Mouse (Mus musculus): Measurements from ENCODE around the gene Exoc3l4. TPM values are rescaled to one million over a fixed set of nuclear protein-coding genes. Genes with fewer than 3 reads are reported as not detected.
A peak's percentile ranks its signal among the peaks of the same experiment; 100 is the strongest.

Gene Exoc3l4
- polyA plus RNA-seq, 1 experiment from 2014 or later: 8.9 TPM

- Histone ChIP-seq H3K36me3 (no peaks in the 10 kb centered on the region), H3K9me3 (no peaks in the 10 kb centered on the region), H3K27me3 (peaks cover 47% of the 10 kb centered on the region), H3K4me3 (no peak overlapping the region), H3K9ac (no peak overlapping the region), H3K27ac (no peak overlapping the region), H3K4me2 (replicated peaks) (no peak overlapping the region), H3K4me1 (peaks cover 12% of the 10 kb centered on the region)
- WGBS: 85% methylated on average over 6 of the region's 6 CpGs
- ATAC-seq (ENCODE audit: insufficient number of reproducible peaks, insufficient read depth, low FRiP score, low TSS enrichment): no peak
Observed at GRCm38 (mm10) chr12:111438850-111439249, 22.0 kb downstream of the Exoc3l4 start.

- ATAC-seq (ENCODE audit: insufficient number of reproducible peaks, insufficient read depth, low FRiP score, low TSS enrichment): no peak
- H3K27me3 ChIP-seq: peaks cover 62% of the 10 kb centered on the region
- no peaks in the 10 kb centered on the region for H3K36me3 ChIP-seq
- no peak overlapping the region for H3K4me3 ChIP-seq
- H3K9ac ChIP-seq: no peak overlapping the region
- WGBS: 91% methylated on average over 9 of the region's 9 CpGs
- H3K9me3 ChIP-seq: no peaks in the 10 kb centered on the region
- no peak overlapping the region for H3K4me2 ChIP-seq (replicated peaks)
- H3K27ac ChIP-seq: no peak overlapping the region
- H3K4me1 ChIP-seq: peaks cover 17% of the 10 kb centered on the region
Observed at GRCm38 (mm10) chr12:111440701-111441373, 24.0 kb downstream of the Exoc3l4 start.

- ATAC-seq (ENCODE audit: insufficient number of reproducible peaks, insufficient read depth, low FRiP score, low TSS enrichment): no peak
- Histone ChIP-seq H3K4me2 (replicated peaks) (no peak overlapping the region), H3K27ac (no peak overlapping the region), H3K27me3 (peaks cover 65% of the 10 kb centered on the region), H3K4me3 (no peak overlapping the region), H3K36me3 (no peaks in the 10 kb centered on the region), H3K4me1 (peaks cover 24% of the 10 kb centered on the region), H3K9me3 (no peaks in the 10 kb centered on the region), H3K9ac (no peak overlapping the region)
- 70% methylated on average over 3 of the region's 3 CpGs for WGBS
Observed at GRCm38 (mm10) chr12:111441523-111441922, 24.7 kb downstream of the Exoc3l4 start.

GRCm38 (mm10) chr12:111442309-111443010 is 25.6 kb downstream of the Exoc3l4 start, which contains the start of gene Tnfaip2:
Gene Tnfaip2, plus strand, starts transcription at chr12:111442469.
- Histone ChIP-seq H3K4me1 (peaks cover 30% of the 10 kb centered on the region), H3K4me3 (peak within 1 kb of the TSS; percentile 40), H3K27me3 (peaks cover 74% of the 10 kb centered on the region), H3K4me2 (replicated peaks) (peak within 1 kb of the TSS; percentile 80), H3K9me3 (no peaks in the 10 kb centered on the region), H3K36me3 (no peaks in the 10 kb centered on the region), H3K27ac (no peak within 1 kb of the TSS), H3K9ac (0 out of 2 replicates have a peak within 1 kb of the TSS, but pooled peaks have one; percentile 0)
- WGBS: under 1% methylated on average over 48 of the region's 48 CpGs
- peak; percentile 68; the same call in 1 of the 2 replicates for ATAC-seq (ENCODE audit: insufficient number of reproducible peaks, insufficient read depth, low FRiP score, low TSS enrichment)

GRCm38 (mm10) chr12:111443011-111443870 is 26.4 kb downstream of the Exoc3l4 start:
- H3K4me1 ChIP-seq: peaks cover 38% of the 10 kb centered on the region

GRCm38 (mm10) chr12:111443921-111444831 is 27.4 kb downstream of the Exoc3l4 start:
- WGBS: 27% methylated on average over 10 of the region's 10 CpGs
- H3K4me1 ChIP-seq: peaks cover 47% of the 10 kb centered on the region
- no peak overlapping the region for H3K4me3 ChIP-seq
- peaks cover 87% of the 10 kb centered on the region for H3K27me3 ChIP-seq
- no peaks in the 10 kb centered on the region for H3K36me3 ChIP-seq
- H3K9me3 ChIP-seq: no peaks in the 10 kb centered on the region
- no peak overlapping the region for H3K27ac ChIP-seq
- no peak overlapping the region for H3K9ac ChIP-seq
- no peak overlapping the region for H3K4me2 ChIP-seq (replicated peaks)
- ATAC-seq (ENCODE audit: insufficient number of reproducible peaks, insufficient read depth, low FRiP score, low TSS enrichment): no peak

More at GRCm38 (mm10) chr12:111443011-111443870, 26.4 kb downstream of the Exoc3l4 start:
- Histone ChIP-seq H3K4me3 (peak overlapping the region; percentile 40), H3K9ac (0 out of 2 replicates have a peak overlapping the region, but pooled peaks have one; percentile 0), H3K27ac (no peak overlapping the region), H3K9me3 (no peaks in the 10 kb centered on the region), H3K4me2 (replicated peaks) (peak overlapping the region; percentile 80), H3K27me3 (peaks cover 82% of the 10 kb centered on the region), H3K36me3 (no peaks in the 10 kb centered on the region)
- ATAC-seq (ENCODE audit: insufficient number of reproducible peaks, insufficient read depth, low FRiP score, low TSS enrichment): no peak
- 12% methylated on average over 15 of the region's 15 CpGs for WGBS

- 3% methylated on average over 51 of the region's 52 CpGs for WGBS
- Histone ChIP-seq H3K36me3 (no peaks in the 10 kb centered on the region), H3K27ac (no peak overlapping the region), H3K27me3 (peaks cover 96% of the 10 kb centered on the region), H3K4me2 (replicated peaks) (peak overlapping the region; percentile 35), H3K4me1 (peaks cover 59% of the 10 kb centered on the region), H3K4me3 (peak overlapping the region; percentile 18), H3K9ac (no peak overlapping the region), H3K9me3 (no peaks in the 10 kb centered on the region)
- ATAC-seq (ENCODE audit: insufficient number of reproducible peaks, insufficient read depth, low FRiP score, low TSS enrichment): no peak
Observed at GRCm38 (mm10) chr12:111445161-111445889, 28.5 kb downstream of the Exoc3l4 start.

GRCm38 (mm10) chr12:111445890-111446613 is 29.2 kb downstream of the Exoc3l4 start:
- Histone ChIP-seq H3K36me3 (no peaks in the 10 kb centered on the region), H3K4me1 (peaks cover 65% of the 10 kb centered on the region), H3K4me3 (peak overlapping the region; percentile 18), H3K27me3 (peaks cover 100% of the 10 kb centered on the region), H3K9me3 (no peaks in the 10 kb centered on the region), H3K4me2 (replicated peaks) (peak overlapping the region; percentile 35), H3K9ac (no peak overlapping the region), H3K27ac (no peak overlapping the region)
- ATAC-seq (ENCODE audit: insufficient number of reproducible peaks, insufficient read depth, low FRiP score, low TSS enrichment): no peak
- 5% methylated on average over 27 of the region's 27 CpGs for WGBS

- H3K27ac ChIP-seq: no peak overlapping the region
Observed at GRCm38 (mm10) chr12:111446745-111447144, 29.9 kb downstream of the Exoc3l4 start.

GRCm38 (mm10) chr12:111447350-111447749 is 30.5 kb downstream of the Exoc3l4 start:
- ATAC-seq (ENCODE audit: insufficient number of reproducible peaks, insufficient read depth, low FRiP score, low TSS enrichment): no peak
- Histone ChIP-seq H3K4me3 (no peak overlapping the region), H3K4me2 (replicated peaks) (no peak overlapping the region), H3K4me1 (peaks cover 61% of the 10 kb centered on the region), H3K36me3 (no peaks in the 10 kb centered on the region), H3K9me3 (no peaks in the 10 kb centered on the region), H3K27ac (no peak overlapping the region), H3K27me3 (peaks cover 100% of the 10 kb centered on the region), H3K9ac (no peak overlapping the region)
- WGBS: 16% methylated on average over 9 of the region's 9 CpGs

More at GRCm38 (mm10) chr12:111446745-111447144, 29.9 kb downstream of the Exoc3l4 start:
- Histone ChIP-seq H3K36me3 (no peaks in the 10 kb centered on the region), H3K4me1 (peaks cover 65% of the 10 kb centered on the region), H3K27me3 (peaks cover 100% of the 10 kb centered on the region), H3K4me2 (replicated peaks) (no peak overlapping the region), H3K4me3 (no peak overlapping the region), H3K9ac (no peak overlapping the region), H3K9me3 (no peaks in the 10 kb centered on the region)
- WGBS: 17% methylated on average over 5 of the region's 5 CpGs
- no peak for ATAC-seq (ENCODE audit: insufficient number of reproducible peaks, insufficient read depth, low FRiP score, low TSS enrichment)

Measured in embryonic facial prominence, embryonic 12.5 days (tissue).